Mouse (Mus musculus): ENCODE results near the gene Sec13. TPM values are rescaled to one million over a fixed set of nuclear protein-coding genes. Genes with fewer than 3 reads are reported as not detected.
A peak's percentile ranks its signal among the peaks of the same experiment; 100 is the strongest.

Gene Sec13
- 271 TPM for polyA plus RNA-seq (2012; fragmentation: generic; extraction: Trizol)
- long read RNA-seq, experiment 1, transcript Sec13-201 (9 exons, 1,353 nt), result major isoform, 279 of 335 reads
- long read RNA-seq, experiment 1, partial matches to known transcripts, result 36 of 335 reads
- long read RNA-seq, experiment 1, other reads (novel, unspliced or antisense), result 20 of 335 reads
- long read RNA-seq, experiment 2, transcript Sec13-201 (9 exons, 1,353 nt), result major isoform, 510 of 547 reads
- long read RNA-seq, experiment 2, partial matches to known transcripts, result 10 of 547 reads
- long read RNA-seq, experiment 2, other reads (novel, unspliced or antisense), result 26 of 547 reads

DNA sequence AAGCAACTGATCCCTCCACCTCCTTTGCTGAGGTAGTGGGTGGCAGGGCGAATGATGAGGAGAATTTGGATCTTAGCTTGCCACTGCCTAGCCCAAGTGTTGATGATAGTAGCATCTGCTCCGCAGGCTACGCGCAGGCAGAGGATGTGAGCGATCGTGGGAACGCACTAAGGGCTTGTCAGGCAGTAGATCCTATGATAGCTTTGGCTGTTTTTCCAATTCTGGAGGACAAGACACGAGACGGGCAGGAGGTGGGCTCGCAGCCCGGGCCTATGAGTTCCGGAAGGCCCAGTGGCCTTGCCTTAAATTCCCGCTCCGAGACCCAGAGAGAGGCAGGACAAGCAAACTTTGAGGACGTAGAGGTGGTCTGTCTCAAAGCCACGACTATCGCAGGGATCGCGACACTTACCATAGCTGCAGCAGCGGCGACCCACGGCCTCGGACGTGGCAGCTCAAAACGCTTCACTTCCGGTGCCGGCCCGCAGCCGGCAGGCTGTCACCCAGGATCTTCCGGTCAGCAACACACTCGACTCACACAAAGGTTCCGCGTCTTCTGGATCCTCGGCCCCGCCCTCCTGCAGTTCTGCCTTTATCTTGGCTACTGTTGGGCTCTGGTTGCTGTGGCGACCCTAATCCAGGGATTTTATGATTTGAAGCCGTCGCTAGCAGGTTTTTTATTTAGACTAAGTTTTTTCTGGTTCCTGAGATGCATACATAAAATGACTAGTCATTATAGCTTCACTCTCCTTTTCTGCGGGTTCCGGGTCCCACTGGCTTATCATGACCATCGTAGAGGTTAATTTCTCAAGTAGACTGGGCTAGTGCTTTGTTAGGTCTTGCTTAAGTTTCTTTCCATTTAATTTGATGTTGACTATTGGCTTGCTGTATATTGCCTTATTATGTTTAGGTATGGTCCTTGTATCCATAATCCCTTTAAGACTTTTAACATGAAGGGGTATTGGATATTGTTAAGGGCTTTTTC, at the start of gene Sec13:
Sec13 (minus strand) TSS at position 508 of the 982 bp plus-strand sequence.
- TF ChIP-seq MAX (IDR thresholded peaks at IDR 0.05) (peak; percentile 65), MYOD1 (IDR thresholded peaks at IDR 0.05; ENCODE audit: control insufficient read depth, insufficient read length, low read depth) (no peak), CTCF (IDR thresholded peaks at IDR 0.05; ENCODE audit: control insufficient read depth, insufficient read depth, insufficient read length) (no peak), FOSL1 (IDR thresholded peaks at IDR 0.05; ENCODE audit: insufficient read depth, low read length, poor library complexity, severe bottlenecking) (no peak)
- peaks cover 50% of the 10 kb centered on the region for H3K79me2 ChIP-seq (ENCODE audit: control insufficient read depth, insufficient read depth)
- H3ac ChIP-seq (ENCODE audit: control insufficient read depth, insufficient read length, low read depth), result peak within 1 kb of the TSS; percentile 80
- peaks cover 30% of the 10 kb centered on the region for H3K79me3 ChIP-seq (ENCODE audit: low read depth)
- peak within 1 kb of the TSS; percentile 97 for H3K4me3 ChIP-seq (ENCODE audit: insufficient read depth, poor library complexity, severe bottlenecking)
- peaks cover 23% of the 10 kb centered on the region for H3K27me3 ChIP-seq (ENCODE audit: control insufficient read depth, insufficient read depth, insufficient read length)
- peaks cover 30% of the 10 kb centered on the region for H3K36me3 ChIP-seq (ENCODE audit: control insufficient read depth, insufficient read depth)

DNA sequence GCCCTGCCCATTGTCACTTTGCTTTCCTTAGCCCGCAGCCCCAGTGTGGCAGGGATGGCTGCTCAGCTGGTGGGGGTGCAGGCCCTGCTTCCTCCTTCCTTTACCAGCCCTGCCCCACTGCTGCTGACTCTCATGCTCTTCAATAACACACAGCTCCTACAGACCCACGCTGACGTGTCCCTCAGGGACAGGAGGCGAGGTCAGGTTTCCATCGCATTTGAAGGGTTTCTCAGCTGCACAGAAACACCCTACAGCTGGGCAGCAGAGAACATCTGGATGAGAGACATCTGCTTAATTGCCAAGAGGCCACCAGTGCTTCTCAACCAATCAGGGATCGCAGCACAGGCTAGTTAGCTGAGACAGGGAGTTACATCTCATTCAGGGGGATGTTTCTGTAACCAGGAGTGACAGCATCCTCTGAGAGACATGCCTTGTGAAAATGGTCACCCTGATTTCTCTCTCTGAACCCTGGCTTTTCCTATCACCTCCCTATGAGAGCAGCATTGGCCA, 47.0 kb upstream of the Sec13 start:
- no peak for TF ChIP-seq MAX (IDR thresholded peaks at IDR 0.05)
- no peak for TF ChIP-seq CTCF (IDR thresholded peaks at IDR 0.05; ENCODE audit: control insufficient read depth, insufficient read depth, insufficient read length)
- no peak for TF ChIP-seq MYOD1 (IDR thresholded peaks at IDR 0.05; ENCODE audit: control insufficient read depth, insufficient read length, low read depth)
- TF ChIP-seq MYOG (IDR thresholded peaks at IDR 0.05; ENCODE audit: control insufficient read depth, extremely low read depth, insufficient read length), result no peak
- no peak for TF ChIP-seq USF1 (IDR thresholded peaks at IDR 0.05; ENCODE audit: low read depth)
- TF ChIP-seq CEBPB (IDR thresholded peaks at IDR 0.05; ENCODE audit: low read depth), result no peak
- no peak for TF ChIP-seq FOSL1 (IDR thresholded peaks at IDR 0.05; ENCODE audit: insufficient read depth, low read length, poor library complexity, severe bottlenecking)
- no peak overlapping the region for H3K4me3 ChIP-seq (ENCODE audit: insufficient read depth, poor library complexity, severe bottlenecking)
- H3ac ChIP-seq (ENCODE audit: control insufficient read depth, insufficient read length, low read depth), result no peak overlapping the region
- no peaks in the 10 kb centered on the region for H3K36me3 ChIP-seq (ENCODE audit: control insufficient read depth, insufficient read depth)
- no peaks in the 10 kb centered on the region for H3K79me3 ChIP-seq (ENCODE audit: low read depth)
- H3K79me2 ChIP-seq (ENCODE audit: control insufficient read depth, insufficient read depth), result no peaks in the 10 kb centered on the region
- peaks cover 46% of the 10 kb centered on the region for H3K27me3 ChIP-seq (ENCODE audit: control insufficient read depth, insufficient read depth, insufficient read length)

DNA sequence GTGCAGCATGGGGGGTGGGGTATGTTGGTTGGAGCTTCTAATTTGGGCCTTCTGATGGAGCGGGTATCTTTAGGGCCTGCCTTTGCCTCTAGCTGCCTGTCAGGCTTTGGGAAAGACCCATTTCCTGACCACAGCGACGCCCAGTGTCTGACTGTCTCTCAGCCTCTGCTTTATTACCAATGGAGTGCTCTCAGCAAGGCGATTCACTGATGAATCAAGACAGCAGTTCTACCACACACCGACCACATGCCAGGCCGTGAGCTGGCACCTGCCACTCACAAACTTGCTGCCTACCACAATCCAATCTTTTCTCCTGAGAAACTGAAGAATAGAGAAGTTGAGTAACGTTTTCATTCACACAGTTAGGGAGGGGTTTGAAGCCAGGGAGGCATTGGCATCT, 45.1 kb upstream of the Sec13 start:
- H3ac ChIP-seq (ENCODE audit: control insufficient read depth, insufficient read length, low read depth), result no peak overlapping the region
- H3K4me3 ChIP-seq (ENCODE audit: insufficient read depth, poor library complexity, severe bottlenecking), result no peak overlapping the region
- H3K79me3 ChIP-seq (ENCODE audit: low read depth), result no peaks in the 10 kb centered on the region
- H3K36me3 ChIP-seq (ENCODE audit: control insufficient read depth, insufficient read depth), result no peaks in the 10 kb centered on the region
- H3K27me3 ChIP-seq (ENCODE audit: control insufficient read depth, insufficient read depth, insufficient read length), result peaks cover 54% of the 10 kb centered on the region
- no peaks in the 10 kb centered on the region for H3K79me2 ChIP-seq (ENCODE audit: control insufficient read depth, insufficient read depth)
- TF ChIP-seq CTCF (IDR thresholded peaks at IDR 0.05; ENCODE audit: control insufficient read depth, insufficient read depth, insufficient read length), result no peak
- TF ChIP-seq FOSL1 (IDR thresholded peaks at IDR 0.05; ENCODE audit: insufficient read depth, low read length, poor library complexity, severe bottlenecking), result no peak
- no peak for TF ChIP-seq MYOD1 (IDR thresholded peaks at IDR 0.05; ENCODE audit: control insufficient read depth, insufficient read length, low read depth)
- no peak for TF ChIP-seq MYOG (IDR thresholded peaks at IDR 0.05; ENCODE audit: control insufficient read depth, extremely low read depth, insufficient read length)
- TF ChIP-seq USF1 (IDR thresholded peaks at IDR 0.05; ENCODE audit: low read depth), result no peak
- no peak for TF ChIP-seq CEBPB (IDR thresholded peaks at IDR 0.05; ENCODE audit: low read depth)
- no peak for TF ChIP-seq MAX (IDR thresholded peaks at IDR 0.05)

DNA sequence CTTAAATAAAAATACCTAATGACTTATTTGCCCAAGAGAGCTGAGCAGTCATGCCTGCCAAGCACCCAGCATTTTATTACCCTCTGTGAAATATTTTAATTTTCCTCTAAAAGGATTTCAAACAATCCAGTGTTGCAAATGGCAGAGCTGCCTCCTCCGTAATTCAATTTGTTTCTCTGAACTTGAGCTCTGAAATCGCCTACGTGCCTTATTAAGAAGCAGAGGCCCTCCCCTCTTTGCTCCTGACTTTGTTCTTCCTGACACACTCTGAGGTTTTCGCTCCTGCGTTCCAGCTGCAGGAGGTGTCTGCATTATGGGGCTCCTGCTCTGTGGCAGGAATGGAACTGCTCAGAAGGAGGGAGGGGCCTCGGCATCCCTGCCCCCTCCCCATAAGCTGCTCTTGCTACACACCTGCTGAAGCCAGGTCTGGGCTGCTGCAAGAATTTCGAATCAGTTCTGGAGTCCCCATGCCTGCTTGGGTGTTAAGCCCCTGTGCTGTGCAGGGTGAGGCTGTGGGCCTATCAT, 37.7 kb upstream of the Sec13 start:
- Histone ChIP-seq H3K79me2 (ENCODE audit: control insufficient read depth, insufficient read depth) (no peaks in the 10 kb centered on the region), H3K4me3 (ENCODE audit: insufficient read depth, poor library complexity, severe bottlenecking) (no peak overlapping the region), H3K27me3 (ENCODE audit: control insufficient read depth, insufficient read depth, insufficient read length) (peaks cover 47% of the 10 kb centered on the region), H3ac (ENCODE audit: control insufficient read depth, insufficient read length, low read depth) (no peak overlapping the region), H3K79me3 (ENCODE audit: low read depth) (no peaks in the 10 kb centered on the region), H3K36me3 (ENCODE audit: control insufficient read depth, insufficient read depth) (no peaks in the 10 kb centered on the region)
- no peak for TF ChIP-seq FOSL1 (IDR thresholded peaks at IDR 0.05; ENCODE audit: insufficient read depth, low read length, poor library complexity, severe bottlenecking)
- no peak for TF ChIP-seq USF1 (IDR thresholded peaks at IDR 0.05; ENCODE audit: low read depth)
- TF ChIP-seq MAX (IDR thresholded peaks at IDR 0.05), result no peak
- TF ChIP-seq CTCF (IDR thresholded peaks at IDR 0.05; ENCODE audit: control insufficient read depth, insufficient read depth, insufficient read length), result no peak
- TF ChIP-seq MYOG (IDR thresholded peaks at IDR 0.05; ENCODE audit: control insufficient read depth, extremely low read depth, insufficient read length), result no peak
- TF ChIP-seq CEBPB (IDR thresholded peaks at IDR 0.05; ENCODE audit: low read depth), result no peak
- TF ChIP-seq MYOD1 (IDR thresholded peaks at IDR 0.05; ENCODE audit: control insufficient read depth, insufficient read length, low read depth), result no peak

DNA sequence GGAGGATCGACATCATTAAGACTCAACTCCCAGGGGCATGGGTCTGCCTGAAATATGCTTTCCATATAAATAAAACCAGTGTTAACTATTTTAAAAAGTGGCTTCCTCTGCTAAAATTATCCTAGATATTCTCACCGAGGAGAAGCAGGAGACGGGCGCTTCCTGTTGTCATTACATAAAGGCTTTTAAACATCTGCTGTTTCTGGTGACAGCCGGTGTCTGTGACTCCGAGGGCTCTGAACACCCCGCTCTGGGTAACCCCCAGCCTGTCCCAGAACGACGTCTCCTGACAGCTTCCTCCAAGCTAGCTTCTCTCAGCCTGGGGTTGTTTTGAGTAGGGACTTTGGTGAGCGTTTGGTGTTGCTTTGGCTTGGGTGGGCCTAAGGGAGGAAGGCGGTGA, 28.3 kb upstream of the Sec13 start:
- no peaks in the 10 kb centered on the region for H3K79me3 ChIP-seq (ENCODE audit: low read depth)
- H3K27me3 ChIP-seq (ENCODE audit: control insufficient read depth, insufficient read depth, insufficient read length), result peaks cover 48% of the 10 kb centered on the region
- no peaks in the 10 kb centered on the region for H3K36me3 ChIP-seq (ENCODE audit: control insufficient read depth, insufficient read depth)
- no peak overlapping the region for H3ac ChIP-seq (ENCODE audit: control insufficient read depth, insufficient read length, low read depth)
- H3K4me3 ChIP-seq (ENCODE audit: insufficient read depth, poor library complexity, severe bottlenecking), result no peak overlapping the region
- H3K79me2 ChIP-seq (ENCODE audit: control insufficient read depth, insufficient read depth), result no peaks in the 10 kb centered on the region
- TF ChIP-seq FOSL1 (IDR thresholded peaks at IDR 0.05; ENCODE audit: insufficient read depth, low read length, poor library complexity, severe bottlenecking) (no peak), MAX (IDR thresholded peaks at IDR 0.05) (no peak), MYOG (IDR thresholded peaks at IDR 0.05; ENCODE audit: control insufficient read depth, extremely low read depth, insufficient read length) (no peak), CTCF (IDR thresholded peaks at IDR 0.05; ENCODE audit: control insufficient read depth, insufficient read depth, insufficient read length) (no peak), MYOD1 (IDR thresholded peaks at IDR 0.05; ENCODE audit: control insufficient read depth, insufficient read length, low read depth) (no peak), USF1 (IDR thresholded peaks at IDR 0.05; ENCODE audit: low read depth) (no peak), CEBPB (IDR thresholded peaks at IDR 0.05; ENCODE audit: low read depth) (no peak)
